Mouse (Mus musculus) gastrocnemius, postnatal 14 days (tissue): ENCODE measurements around the gene Tprn. TPM values are rescaled to one million over a fixed set of nuclear protein-coding genes. Genes with fewer than 3 reads are reported as not detected.

Experiments
- DNase-seq: peaks from one replicate; pipeline ENCODE4 v3.0.0; 2021; ENCODE audit warnings: mixed read lengths
- intact Hi-C: fragments of 180-260 bp; cut with DNase I; formaldehyde crosslinking; loops from one replicate; pipeline ENCODE4 v1.15.1; 2025; ENCODE audit warnings: low total_unique reads
- long read RNA-seq, 2 experiments: library from polyadenylated mRNA; stranded (forward); transcript quantifications; one replicate each; pipeline ENCODE4 v2.0.0; 2021
- total RNA-seq, 2 experiments: library from RNA; stranded (reverse); gene quantifications; 2 replicates each; pipeline ENCODE4 v1.2.3; 2021

Gene Tprn
- 1 to 10 TPM; 2.8 to 5.0 TPM for total RNA-seq
- long read RNA-seq, experiment 1, transcript Tprn-201 (4 exons, 2,787 nt) = major isoform, 6 of 7 reads
- long read RNA-seq, experiment 1, partial matches to known transcripts = 0 of 7 reads
- long read RNA-seq, experiment 1, other reads (novel, unspliced or antisense) = 1 of 7 reads
- long read RNA-seq, experiment 2, transcript Tprn-201 (4 exons, 2,787 nt) = major isoform, 15 of 15 reads
- long read RNA-seq, experiment 2, partial matches to known transcripts = 0 of 15 reads
- long read RNA-seq, experiment 2, other reads (novel, unspliced or antisense) = 0 of 15 reads

DNA sequence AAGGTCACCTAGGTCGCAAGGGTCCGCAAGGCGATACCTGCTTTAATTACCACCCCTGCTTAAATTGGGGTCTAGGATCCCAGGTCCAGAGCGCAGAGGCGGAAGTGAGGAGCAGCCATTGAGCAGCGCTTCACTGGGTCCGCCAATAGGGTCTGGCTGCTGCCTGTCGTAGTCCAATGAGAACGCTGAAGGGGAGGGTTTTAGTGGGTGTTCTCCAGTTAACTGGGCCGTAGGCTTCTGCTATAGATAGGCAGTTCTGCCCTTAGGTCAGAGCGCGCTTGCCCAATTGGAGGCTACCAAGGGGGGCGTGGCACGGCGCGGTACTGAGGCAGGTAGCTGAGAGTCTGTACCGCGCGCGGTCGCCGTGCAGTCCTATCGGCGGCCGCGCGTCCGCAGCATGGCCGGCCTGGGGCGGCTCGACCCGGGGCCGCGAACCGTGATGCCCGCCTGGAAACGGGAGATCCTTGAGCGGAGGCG is at the start of gene Tprn:
Gene Tprn, plus strand, starts transcription at position 328 of the 477 bp plus-strand sequence.
- DNase-seq = peak; percentile 93
- intact Hi-C loops = no loop called here

DNA sequence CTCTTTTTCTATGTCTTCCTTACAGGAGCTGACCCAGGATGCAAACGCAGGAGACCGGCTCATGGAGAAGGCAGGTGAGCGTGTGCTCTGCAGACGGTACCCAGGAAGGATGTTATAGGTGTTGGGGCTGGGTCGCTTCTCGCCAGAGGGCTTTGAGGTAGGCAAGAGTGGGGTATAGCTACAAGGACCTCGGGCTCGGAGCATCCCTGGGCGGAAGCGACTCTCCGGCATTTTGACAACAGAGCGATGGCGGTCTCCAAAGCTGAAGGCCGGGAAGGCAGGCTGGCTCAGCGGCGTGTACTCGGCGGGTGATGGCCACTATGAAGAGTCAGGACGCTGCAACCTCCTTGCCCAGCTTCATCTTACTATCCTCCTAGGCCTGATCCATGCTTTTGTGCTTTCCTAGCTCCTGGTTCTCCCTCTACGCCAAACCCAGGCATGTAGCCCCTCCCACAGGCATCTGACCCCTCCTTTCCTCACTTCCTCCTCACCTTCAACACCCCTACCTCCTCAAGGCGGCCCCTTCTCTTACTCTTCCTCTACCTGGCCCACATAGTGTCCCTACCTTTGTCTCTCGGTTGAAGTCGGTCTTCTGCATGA is 49.1 kb upstream of the Tprn start:
- intact Hi-C loops = no loop called here
- DNase-seq = no peak

- DNase-seq = no peak
- intact Hi-C loops = no loop called here
Observed at GRCm38 (mm10) chr2:25214444-25214843, 48.0 kb upstream of the Tprn start, which contains the start of gene Stpg3. Gene Stpg3 (minus strand): TSS chr2:25214637.

- intact Hi-C loops = no loop called here
- DNase-seq = no peak
Observed at GRCm38 (mm10) chr2:25217666-25218065, 44.8 kb upstream of the Tprn start.

DNA sequence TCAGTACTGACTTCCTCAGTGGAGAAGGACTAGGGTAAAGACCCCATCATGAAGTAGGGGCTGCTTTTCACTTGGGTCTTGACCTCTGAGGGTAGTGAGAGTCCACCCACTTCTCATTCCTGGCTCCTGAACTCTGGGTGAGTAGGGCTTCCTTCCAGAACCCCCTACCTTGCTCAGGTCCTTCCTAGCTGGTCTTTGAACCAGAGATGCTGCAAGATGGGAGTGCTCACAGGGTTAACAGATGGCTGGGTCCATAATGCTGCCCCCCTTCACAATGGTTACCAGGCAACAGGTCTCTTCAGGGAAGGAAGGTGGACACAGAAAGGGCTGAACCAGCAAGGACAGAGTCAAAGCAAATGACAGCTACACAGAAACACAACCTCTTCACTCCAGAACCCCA is 44.0 kb upstream of the Tprn start, which contains the start of gene Fam166a:
Gene Fam166a, plus strand, starts transcription at position 301 of the 400 bp plus-strand sequence.
- intact Hi-C loops = no loop called here
- no peak for DNase-seq

DNA sequence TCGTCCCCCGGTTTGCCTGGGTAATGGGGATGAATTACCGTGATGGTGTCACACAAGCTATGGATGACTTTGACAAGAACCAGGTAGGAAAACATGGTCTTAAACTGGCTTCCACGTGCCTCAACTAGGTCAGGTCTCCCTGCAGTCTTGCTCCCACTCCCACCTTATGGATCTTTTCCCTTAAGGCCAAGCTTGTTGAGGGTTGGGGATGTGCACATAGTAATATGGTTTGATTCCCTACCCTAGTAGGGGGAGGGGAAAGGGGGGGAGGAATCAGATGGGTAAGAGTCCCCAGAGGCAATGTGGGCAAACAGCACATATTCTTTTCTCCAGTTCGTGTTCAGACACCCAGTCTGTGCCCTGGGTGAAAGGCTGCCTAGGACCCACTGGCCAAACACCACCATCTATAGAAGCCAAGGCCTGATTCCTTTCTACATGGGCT is 41.1 kb upstream of the Tprn start:
- no peak for DNase-seq
- intact Hi-C loops = no loop called here

GRCm38 (mm10) chr2:25223681-25224491 is 38.5 kb upstream of the Tprn start:
- intact Hi-C loops = no loop called here

DNA sequence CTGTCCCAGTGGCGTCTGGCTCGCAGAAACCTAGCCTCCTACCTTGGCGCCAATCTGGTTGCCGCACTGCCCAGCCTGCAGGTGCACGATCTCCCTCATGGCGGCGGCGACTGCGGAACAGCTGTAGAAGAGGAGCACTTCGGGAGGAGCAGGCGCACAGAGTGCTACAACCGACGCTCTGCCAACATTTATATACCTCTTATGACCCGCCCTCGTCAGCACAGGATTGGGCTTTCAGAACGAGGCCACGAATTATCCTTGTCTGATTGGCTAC is 38.0 kb upstream of the Tprn start, which contains the start of gene Tubb4b:
Gene Tubb4b, minus strand, starts transcription at position 211 of the 274 bp plus-strand sequence.
- intact Hi-C loops = no loop called here
- no peak for DNase-seq

More at GRCm38 (mm10) chr2:25223681-25224491, 38.5 kb upstream of the Tprn start:
- peak; percentile 84 for DNase-seq

- DNase-seq = peak; percentile 98
- intact Hi-C loops = no loop called here
Observed at GRCm38 (mm10) chr2:25224766-25225752, 37.4 kb upstream of the Tprn start.

GRCm38 (mm10) chr2:25225811-25226379 is 36.5 kb upstream of the Tprn start:
- intact Hi-C loops = no loop called here
- DNase-seq = no peak

- peak; percentile 79 for DNase-seq
- intact Hi-C loops = no loop called here
Observed at GRCm38 (mm10) chr2:25226864-25227263, 35.6 kb upstream of the Tprn start.

DNA sequence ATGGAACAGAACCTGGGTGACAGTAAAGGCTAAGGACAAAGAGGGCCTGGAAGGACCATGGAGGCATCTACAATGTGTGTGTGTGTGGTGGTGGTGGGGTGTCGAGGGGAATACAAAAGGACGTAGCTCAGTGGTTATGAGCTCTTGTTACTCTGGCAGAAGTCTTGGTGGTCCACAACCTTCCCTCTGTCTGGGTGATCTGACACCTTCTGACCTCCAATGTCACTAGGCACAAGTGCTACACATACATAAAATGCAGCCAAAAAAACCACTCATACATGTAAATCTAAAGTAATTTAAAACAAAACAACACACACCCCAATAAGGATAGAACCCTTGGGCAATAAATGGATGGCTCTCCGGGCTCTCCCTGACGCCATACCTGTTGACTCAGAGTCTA is 35.0 kb upstream of the Tprn start:
- intact Hi-C loops = no loop called here
- DNase-seq = no peak

GRCm38 (mm10) chr2:25228431-25228889 is 34.0 kb upstream of the Tprn start:
- DNase-seq = peak; percentile 85
- intact Hi-C loops = no loop called here

DNA sequence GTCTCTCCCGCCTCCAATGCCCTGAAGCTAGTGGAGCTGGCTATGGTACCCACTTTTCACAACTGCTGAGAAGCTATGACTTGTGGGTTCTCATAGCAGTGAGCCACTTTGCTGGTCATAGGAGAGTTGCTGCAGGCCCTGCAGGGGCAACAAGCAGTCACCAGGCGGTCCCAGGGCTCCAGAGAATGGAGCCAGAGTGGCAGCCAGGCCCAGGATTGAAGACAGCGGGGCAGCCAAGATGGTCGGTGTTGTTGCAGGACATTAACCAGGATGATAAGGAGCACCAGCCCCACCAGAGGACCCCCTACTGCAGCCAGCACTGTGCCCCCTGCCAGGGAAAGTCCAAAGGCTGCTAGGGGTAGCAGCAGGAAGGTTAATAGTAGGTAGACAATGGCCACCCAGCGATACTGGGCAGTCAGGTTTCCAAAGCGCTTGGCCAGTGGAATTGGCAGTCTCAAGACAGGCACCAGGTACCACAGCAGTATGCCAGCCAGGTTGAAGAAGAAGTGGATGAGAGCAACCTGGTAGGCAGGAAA is 33.4 kb upstream of the Tprn start:
- no peak for DNase-seq
- intact Hi-C loops = no loop called here

DNA sequence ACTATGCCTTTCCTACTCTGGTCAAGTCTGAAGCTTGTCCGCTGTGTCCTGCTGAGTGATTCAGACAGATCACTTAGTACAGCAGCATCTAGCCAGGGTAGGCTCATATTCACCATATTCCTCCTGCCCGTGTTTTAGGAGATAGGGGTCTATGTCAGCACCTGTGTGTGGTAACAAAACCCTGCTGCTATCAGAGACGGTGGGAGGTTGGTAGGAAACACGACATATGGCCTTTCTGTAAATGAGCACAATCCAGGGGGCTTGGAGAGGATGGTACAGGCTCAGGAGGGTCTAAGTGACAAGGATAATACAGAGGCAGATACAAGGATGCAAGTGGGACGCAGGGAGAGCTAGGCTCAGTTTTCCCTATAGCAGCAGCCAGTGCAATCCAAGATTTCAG is 32.8 kb upstream of the Tprn start:
- intact Hi-C loops = no loop called here

DNA sequence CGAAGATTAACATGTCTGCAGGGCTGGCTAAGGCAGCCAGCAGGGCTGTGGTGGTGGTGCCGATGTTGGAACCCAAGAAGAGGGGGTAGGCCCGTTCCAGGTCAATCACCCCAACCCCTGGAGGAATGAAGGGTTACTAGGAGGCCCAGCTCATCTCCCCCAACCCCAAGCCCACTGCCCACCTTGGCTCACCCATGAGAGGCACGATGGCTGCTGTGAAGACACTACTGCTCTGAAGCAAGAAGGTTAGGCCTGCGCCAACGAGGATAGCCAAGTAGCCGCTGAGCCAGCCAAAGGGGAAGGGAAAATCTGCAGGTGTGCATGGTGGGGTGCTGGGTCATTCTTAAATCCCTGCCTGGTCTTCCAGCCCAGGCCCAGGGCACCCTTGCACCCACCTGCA is 31.8 kb upstream of the Tprn start:
- DNase-seq = no peak

More for the DNA sequence above, 32.8 kb upstream of the Tprn start:
- no peak for DNase-seq

DNA sequence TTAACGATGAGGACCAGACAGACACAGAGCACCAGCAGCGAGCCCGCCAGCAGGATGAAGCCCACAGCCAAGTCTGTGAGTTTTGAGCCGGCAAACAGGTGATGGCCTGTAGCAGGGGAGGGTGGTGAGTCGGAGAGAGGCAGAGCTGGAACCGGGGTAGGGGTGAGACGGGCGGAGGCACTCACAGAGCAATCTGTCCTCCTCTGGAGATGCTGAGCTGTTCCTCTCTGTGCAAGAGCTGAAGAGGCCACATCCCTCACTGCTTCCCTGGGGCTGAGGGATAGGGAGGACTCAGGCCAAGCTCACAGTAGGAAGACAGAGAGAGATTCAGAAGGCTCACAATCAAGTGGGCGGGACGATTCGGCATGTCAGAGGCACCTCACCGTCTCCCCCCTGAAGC is 31.4 kb upstream of the Tprn start:
- intact Hi-C loops = no loop called here
- no peak for DNase-seq

More for the DNA sequence above, 31.8 kb upstream of the Tprn start:
- intact Hi-C loops = no loop called here

- intact Hi-C loops = no loop called here
- no peak for DNase-seq
Observed at GRCm38 (mm10) chr2:25233421-25233820, 29.0 kb upstream of the Tprn start.
